In genomic region chr13:34652353-34653241, GRCm38 (mm10) we compare ENCODE assay signal across 8 mouse cellular contexts. TPM values are rescaled to one million over a fixed set of nuclear protein-coding genes. Genes with fewer than 3 reads are reported as not detected.
DNase-seq lines count a peak whose midpoint lies in the region; ATAC-seq lines count a peak whose summit lies in the region.

No protein-coding gene starts in this region.

- WGBS in intestine, embryonic 14.5 days: under 1% methylated on average over 99 of the region's 105 CpGs
- under 1% methylated on average over 99 of the region's 105 CpGs for WGBS in limb, embryonic 12.5 days
- WGBS in midbrain, embryonic 12.5 days: under 1% methylated on average over 104 of the region's 105 CpGs

- H3K4me2 ChIP-seq in intestine, embryonic 14.5 days (ENCODE audit: low read length): peak overlapping the region; percentile 78
- peak overlapping the region; percentile 90 for H3K4me2 ChIP-seq in limb, embryonic 12.5 days
- peak overlapping the region; percentile 94 for H3K4me2 ChIP-seq in midbrain, embryonic 12.5 days (replicated peaks)

- H3K27me3 ChIP-seq in intestine, embryonic 14.5 days (replicated peaks; ENCODE audit: control insufficient read depth, insufficient read depth, low read length): peaks cover 22% of the 10 kb centered on the region
- H3K27me3 ChIP-seq in limb, embryonic 12.5 days: peaks cover 60% of the 10 kb centered on the region
- H3K27me3 ChIP-seq in midbrain, embryonic 12.5 days: peaks cover 89% of the 10 kb centered on the region

- H3K27ac ChIP-seq in intestine, embryonic 14.5 days (ENCODE audit: low read depth): peak overlapping the region; percentile 64
- H3K27ac ChIP-seq in limb, embryonic 12.5 days: peak overlapping the region; percentile 56; the same call in 1 of the 2 replicates
- H3K27ac ChIP-seq in midbrain, embryonic 12.5 days (replicated peaks): no peak overlapping the region

- peak; percentile 74 for ATAC-seq in intestine, embryonic 14.5 days (replicated peaks; ENCODE audit: low FRiP score, low TSS enrichment, low read depth)
- ATAC-seq in limb, embryonic 12.5 days (ENCODE audit: insufficient number of reproducible peaks, insufficient read depth, low FRiP score, low TSS enrichment, low read depth): peak; percentile 28; the same call in 1 of the 2 replicates
- ATAC-seq in midbrain, embryonic 12.5 days (ENCODE audit: low FRiP score, low read depth): peak; percentile 64
- no peak for ATAC-seq in erythroid progenitor cell, adult 5-6 weeks (replicated peaks; ENCODE audit: low FRiP score, poor library complexity, severe bottlenecking)

- no peaks in the 10 kb centered on the region for H3K9me3 ChIP-seq in intestine, embryonic 14.5 days (ENCODE audit: control insufficient read depth, low read length)
- no peaks in the 10 kb centered on the region for H3K9me3 ChIP-seq in limb, embryonic 12.5 days
- H3K9me3 ChIP-seq in midbrain, embryonic 12.5 days: no peaks in the 10 kb centered on the region

- no peaks in the 10 kb centered on the region for H3K36me3 ChIP-seq in intestine, embryonic 14.5 days (ENCODE audit: control insufficient read depth, insufficient read depth, low read length)
- H3K36me3 ChIP-seq in limb, embryonic 12.5 days: no peaks in the 10 kb centered on the region
- H3K36me3 ChIP-seq in midbrain, embryonic 12.5 days: no peaks in the 10 kb centered on the region

- H3K9ac ChIP-seq in intestine, embryonic 14.5 days (ENCODE audit: low read length): peak overlapping the region; percentile 71
- peak overlapping the region; percentile 71 for H3K9ac ChIP-seq in limb, embryonic 12.5 days (replicated peaks)
- peak overlapping the region; percentile 59 for H3K9ac ChIP-seq in midbrain, embryonic 12.5 days (replicated peaks)

- peaks cover 15% of the 10 kb centered on the region for H3K4me1 ChIP-seq in intestine, embryonic 14.5 days (replicated peaks; ENCODE audit: control insufficient read depth, insufficient read depth, low read length)
- peaks cover 17% of the 10 kb centered on the region for H3K4me1 ChIP-seq in limb, embryonic 12.5 days (replicated peaks)
- H3K4me1 ChIP-seq in midbrain, embryonic 12.5 days: peaks cover 27% of the 10 kb centered on the region

- H3K4me3 ChIP-seq in intestine, embryonic 14.5 days (ENCODE audit: low read depth, low read length): peak overlapping the region; percentile 57
- H3K4me3 ChIP-seq in limb, embryonic 12.5 days (replicated peaks): peak overlapping the region; percentile 62
- H3K4me3 ChIP-seq in midbrain, embryonic 12.5 days: peak overlapping the region; percentile 48

- DNase-seq in R1 (ENCODE audit: low read depth, low spot score): peak; percentile 66
- peak; percentile 62 for DNase-seq in embryo, embryonic 10.5 days (ENCODE audit: low spot score)
- peak; percentile 79 to 87 for DNase-seq in gastrocnemius, postnatal 4 days (ENCODE audit: low spot score in 2 of 2)
- peak; percentile 88 for DNase-seq in intestine, embryonic 14.5 days (ENCODE audit: low spot score)
- DNase-seq in spleen, adult 18-20 months: peak; percentile 80 to 84

RNA-seq across cellular contexts. Expression of gene Pxdc1, which starts 0.7 kb away (rescaled TPM):
- 10 to 100 TPM; 15.5 to 23.5 TPM for total RNA-seq in gastrocnemius, postnatal 4 days (2021)
- polyA plus RNA-seq in intestine, embryonic 14.5 days (2014; fragmentation: Nextera tagmentation; extraction: Ambion mirVana): 10.7 and 13.6 TPM in 2 replicates
- polyA plus RNA-seq in limb, embryonic 12.5 days (2016; fragmentation: Nextera tagmentation; extraction: Ambion mirVana): 5.9 and 8.6 TPM in 2 replicates
- 6.1 and 9.9 TPM in 2 replicates for polyA plus RNA-seq in midbrain, embryonic 12.5 days (2016; fragmentation: Nextera tagmentation; extraction: Ambion mirVana)
- total RNA-seq in erythroid progenitor cell, adult 5-6 weeks (2015; ENCODE audit: low replicate concordance): not detected in 2 replicates
- total RNA-seq in erythroid progenitor cell, adult 5-6 weeks (2017; ENCODE audit: low replicate concordance): not detected in 2 replicates
